ENCODE assay signal across 7 mouse cellular contexts in genomic region chr9:56572534-56573479, GRCm38 (mm10).
DNase-seq lines count a peak whose midpoint lies in the region; ATAC-seq lines count a peak whose summit lies in the region.

No protein-coding gene starts in this region.

- DNase-seq in lung, postnatal 25 days (ENCODE audit: low spot score) = no peak
- peak; percentile 49 for DNase-seq in retina, embryonic 14.5 days (ENCODE audit: low spot score)
- no peak for DNase-seq in thymus, postnatal 0 days (ENCODE audit: low spot score)
- no peak for DNase-seq in adrenal gland, postnatal 10 days

- H3K36me3 ChIP-seq in lung, embryonic 15.5 days = no peaks in the 10 kb centered on the region
- no peaks in the 10 kb centered on the region for H3K36me3 ChIP-seq in forebrain, embryonic 15.5 days
- no peaks in the 10 kb centered on the region for H3K36me3 ChIP-seq in intestine, embryonic 16.5 days (ENCODE audit: control insufficient read depth, insufficient read depth, low read length)

- peak overlapping the region; percentile 5 for H3K4me3 ChIP-seq in lung, embryonic 15.5 days
- H3K4me3 ChIP-seq in forebrain, embryonic 15.5 days = no peak overlapping the region
- no peak overlapping the region for H3K4me3 ChIP-seq in intestine, embryonic 16.5 days (ENCODE audit: low read length)

- WGBS in lung, embryonic 15.5 days = 27% methylated on average over 23 of the region's 23 CpGs
- WGBS in forebrain, embryonic 15.5 days = 35% methylated on average over 23 of the region's 23 CpGs
- 32% methylated on average over 23 of the region's 23 CpGs for WGBS in intestine, embryonic 16.5 days

- H3K9ac ChIP-seq in lung, embryonic 15.5 days = no peak overlapping the region
- H3K9ac ChIP-seq in forebrain, embryonic 15.5 days (replicated peaks) = 0 out of 2 replicates have a peak overlapping the region, but pooled peaks have one; percentile 1
- no peak overlapping the region for H3K9ac ChIP-seq in intestine, embryonic 16.5 days (ENCODE audit: low read depth, low read length)

- H3K9me3 ChIP-seq in lung, embryonic 15.5 days = no peaks in the 10 kb centered on the region
- H3K9me3 ChIP-seq in forebrain, embryonic 15.5 days = no peaks in the 10 kb centered on the region
- H3K9me3 ChIP-seq in intestine, embryonic 16.5 days (ENCODE audit: control insufficient read depth, low read length) = no peaks in the 10 kb centered on the region

- H3K27me3 ChIP-seq in lung, embryonic 15.5 days = no peaks in the 10 kb centered on the region
- H3K27me3 ChIP-seq in forebrain, embryonic 15.5 days = no peaks in the 10 kb centered on the region
- no peaks in the 10 kb centered on the region for H3K27me3 ChIP-seq in intestine, embryonic 16.5 days (replicated peaks; ENCODE audit: control insufficient read depth, insufficient read depth, low read length)

- peak overlapping the region; percentile 47 for H3K4me2 ChIP-seq in lung, embryonic 15.5 days
- peak overlapping the region; percentile 22 for H3K4me2 ChIP-seq in forebrain, embryonic 15.5 days (replicated peaks)
- 0 out of 2 replicates have a peak overlapping the region, but pooled peaks have one; percentile 11 for H3K4me2 ChIP-seq in intestine, embryonic 16.5 days (ENCODE audit: low read depth, low read length)

- ATAC-seq in lung, embryonic 15.5 days (ENCODE audit: borderline replicate concordance, extremely low read depth, low FRiP score, low TSS enrichment) = peak; percentile 39
- peak; percentile 59 for ATAC-seq in forebrain, embryonic 15.5 days (replicated peaks)
- no peak for ATAC-seq in intestine, embryonic 16.5 days

- peaks cover 7% of the 10 kb centered on the region; the same call in 1 of the 2 replicates for H3K4me1 ChIP-seq in lung, embryonic 15.5 days
- H3K4me1 ChIP-seq in forebrain, embryonic 15.5 days = peaks cover 14% of the 10 kb centered on the region
- no peaks in the 10 kb centered on the region for H3K4me1 ChIP-seq in intestine, embryonic 16.5 days (ENCODE audit: control insufficient read depth, insufficient read depth, low read length)

- H3K27ac ChIP-seq in lung, embryonic 15.5 days = no peak overlapping the region
- H3K27ac ChIP-seq in forebrain, embryonic 15.5 days (replicated peaks) = peak overlapping the region; percentile 71
- no peak overlapping the region for H3K27ac ChIP-seq in intestine, embryonic 16.5 days (ENCODE audit: low read length)
